Mouse (Mus musculus) limb, embryonic 14.5 days (tissue): ENCODE results near the gene Nes. TPM values are rescaled to one million over a fixed set of nuclear protein-coding genes. Genes with fewer than 3 reads are reported as not detected.

Experiments used
- ATAC-seq: fragments of 200-750 bp; cut with Nextera tagmentation; 2 replicates; pipeline ENCODE4 v1.8.0; 2017; ENCODE audit warnings: low read depth, moderate number of reproducible peaks, moderate TSS enrichment; ENCODE audit not compliant: low FRiP score
- DNase-seq: peaks from one replicate; pipeline ENCODE4 v3.0.0-alpha.2; 2015; ENCODE audit warnings: low spot score
- H3K27ac ChIP-seq: fragments of 300-500 bp; sonication (generic); replicated peaks from 2 replicates; pipeline ENCODE4 v1.5.1; 2014; ENCODE audit warnings: low read depth, mild to moderate bottlenecking, low read length, moderate library complexity, mixed read lengths
- H3K27me3 ChIP-seq: fragments of 300-500 bp; sonication (generic); 2 replicates; pipeline ENCODE4 v1.6.1; 2014; ENCODE audit warnings: low read length, mixed read lengths; ENCODE audit not compliant: control insufficient read depth, insufficient read depth
- H3K36me3 ChIP-seq: fragments of 300-500 bp; sonication (generic); 2 replicates; pipeline ENCODE4 v1.6.1; 2014; ENCODE audit warnings: mild to moderate bottlenecking, low read length, moderate library complexity, mixed read lengths; ENCODE audit not compliant: control insufficient read depth, insufficient read depth
- H3K4me1 ChIP-seq: fragments of 300-500 bp; sonication (generic); 2 replicates; pipeline ENCODE4 v1.6.1; 2014; ENCODE audit warnings: antibody characterized with exemption, low read length, mixed read lengths; ENCODE audit not compliant: control insufficient read depth, insufficient read depth
- H3K4me2 ChIP-seq: fragments of 300-500 bp; sonication (generic); replicated peaks from 2 replicates; pipeline ENCODE4 v1.6.1; 2014; ENCODE audit warnings: low read depth, mild to moderate bottlenecking, low read length, moderate library complexity; ENCODE audit not compliant: severe bottlenecking
- H3K4me3 ChIP-seq: fragments of 300-500 bp; sonication (generic); replicated peaks from 2 replicates; pipeline ENCODE4 v1.5.1; 2014; ENCODE audit warnings: low read length
- H3K9ac ChIP-seq: fragments of 300-500 bp; sonication (generic); 2 replicates; pipeline ENCODE4 v1.6.1; 2014; ENCODE audit warnings: mild to moderate bottlenecking, low read depth, low read length, moderate library complexity; ENCODE audit not compliant: severe bottlenecking
- H3K9me3 ChIP-seq: fragments of 300-500 bp; sonication (generic); 2 replicates; pipeline ENCODE4 v1.6.1; 2016; ENCODE audit warnings: low read length; ENCODE audit not compliant: control insufficient read depth
- POLR2A ChIP-seq: fragments of 200-500 bp; IDR thresholded peaks from 2 replicates; pipeline ENCODE4 v1.8.0; 2012; ENCODE audit warnings: inconsistent platforms, mild to moderate bottlenecking, moderate library complexity, borderline replicate concordance; ENCODE audit not compliant: insufficient read depth, insufficient read length; ENCODE audit errors: extremely low read depth
- WGBS: fragments of 180-500 bp; shearing (Covaris S2); extraction: QIAGEN DNeasy Blood & Tissue Kit; methylation state at CpG from one replicate; pipeline ENCODE4 v1.1.7; 2014; 5-methylcytosine and 5-hydroxymethylcytosine counted together
- polyA plus RNA-seq, 2 experiments: library from polyadenylated mRNA; depleted of rRNA in 1 of 2; stranded (reverse) in 1 of 2; unstranded in 1 of 2; fragments of >200 nt; fragmentation: Nextera tagmentation in 1 of 2; extraction: Ambion mirVana in 1 of 2; gene quantifications; 2 replicates each; pipeline versions ENCODE4 v1.2.1 to v1.2.3; 2012 to 2014

The Nes gene
- polyA plus RNA-seq, 2 experiments: 28.7 to 36.0 TPM

- Histone ChIP-seq H3K4me1 (peaks cover 27% of the 10 kb centered on the region), H3K27ac (no peak overlapping the region), H3K9me3 (no peaks in the 10 kb centered on the region), H3K4me2 (peak overlapping the region; percentile 92), H3K9ac (peak overlapping the region; percentile 4), H3K4me3 (peak overlapping the region; percentile 48), H3K27me3 (peaks cover 26% of the 10 kb centered on the region), H3K36me3 (no peaks in the 10 kb centered on the region)
- no peak for TF ChIP-seq POLR2A
- ATAC-seq (no peak), DNase-seq (no peak)
- WGBS: 42% methylated on average over 14 of the region's 14 CpGs
Measured at GRCm38 (mm10) chr3:87973593-87974380, 2.9 kb downstream of the Nes start.

- Histone ChIP-seq H3K27me3 (peaks cover 26% of the 10 kb centered on the region), H3K4me3 (no peak overlapping the region), H3K36me3 (no peaks in the 10 kb centered on the region), H3K4me1 (peaks cover 27% of the 10 kb centered on the region), H3K9me3 (no peaks in the 10 kb centered on the region), H3K27ac (no peak overlapping the region), H3K4me2 (0 out of 2 replicates have a peak overlapping the region, but pooled peaks have one; percentile 92), H3K9ac (no peak overlapping the region; the same call in 1 of the 2 replicates)
- TF ChIP-seq POLR2A: no peak
- no peak for DNase-seq
- no peak for ATAC-seq
- 22% methylated on average over 12 of the region's 12 CpGs for WGBS
Measured at GRCm38 (mm10) chr3:87974381-87974987, 3.6 kb downstream of the Nes start.

GRCm38 (mm10) chr3:87979493-87979892 lies 8.6 kb downstream of the Nes start:
- ATAC-seq: no peak
- H3K4me2 ChIP-seq: no peak overlapping the region
- no peak overlapping the region for H3K4me3 ChIP-seq
- no peaks in the 10 kb centered on the region for H3K36me3 ChIP-seq
- H3K27ac ChIP-seq: no peak overlapping the region
- 85% methylated on average over 5 of the region's 5 CpGs for WGBS
- no peaks in the 10 kb centered on the region for H3K27me3 ChIP-seq
- H3K4me1 ChIP-seq: peaks cover 22% of the 10 kb centered on the region
- DNase-seq: no peak
- no peak for TF ChIP-seq POLR2A
- no peak overlapping the region for H3K9ac ChIP-seq
- no peaks in the 10 kb centered on the region for H3K9me3 ChIP-seq

- no peak overlapping the region for H3K27ac ChIP-seq
- no peaks in the 10 kb centered on the region for H3K27me3 ChIP-seq
- no peaks in the 10 kb centered on the region for H3K9me3 ChIP-seq
- no peak overlapping the region for H3K4me2 ChIP-seq
- WGBS: 53% methylated on average over 3 of the region's 3 CpGs
- TF ChIP-seq POLR2A: no peak
- H3K36me3 ChIP-seq: no peaks in the 10 kb centered on the region
- peaks cover 23% of the 10 kb centered on the region for H3K4me1 ChIP-seq
- no peak overlapping the region for H3K4me3 ChIP-seq
- ATAC-seq: no peak
- DNase-seq: no peak
- H3K9ac ChIP-seq: peak overlapping the region; percentile 4; the same call in 1 of the 2 replicates
Measured at GRCm38 (mm10) chr3:87980085-87980484, 9.2 kb downstream of the Nes start.

GRCm38 (mm10) chr3:87980728-87981127 lies 9.8 kb downstream of the Nes start:
- DNase-seq (no peak), ATAC-seq (no peak)
- Histone ChIP-seq H3K36me3 (no peaks in the 10 kb centered on the region), H3K9ac (no peak overlapping the region), H3K27me3 (no peaks in the 10 kb centered on the region), H3K4me1 (peaks cover 30% of the 10 kb centered on the region), H3K27ac (no peak overlapping the region), H3K4me3 (no peak overlapping the region), H3K4me2 (no peak overlapping the region), H3K9me3 (no peaks in the 10 kb centered on the region)
- TF ChIP-seq POLR2A: no peak
- WGBS: 63% methylated on average over 5 of the region's 5 CpGs
